Mouse (Mus musculus): ENCODE measurements around the gene Atp8b5. TPM values are rescaled to one million over a fixed set of nuclear protein-coding genes. Genes with fewer than 3 reads are reported as not detected.

The Atp8b5 gene
- total RNA-seq, 2 experiments from 2014 or later: 0.20 to 0.22 TPM

DNA sequence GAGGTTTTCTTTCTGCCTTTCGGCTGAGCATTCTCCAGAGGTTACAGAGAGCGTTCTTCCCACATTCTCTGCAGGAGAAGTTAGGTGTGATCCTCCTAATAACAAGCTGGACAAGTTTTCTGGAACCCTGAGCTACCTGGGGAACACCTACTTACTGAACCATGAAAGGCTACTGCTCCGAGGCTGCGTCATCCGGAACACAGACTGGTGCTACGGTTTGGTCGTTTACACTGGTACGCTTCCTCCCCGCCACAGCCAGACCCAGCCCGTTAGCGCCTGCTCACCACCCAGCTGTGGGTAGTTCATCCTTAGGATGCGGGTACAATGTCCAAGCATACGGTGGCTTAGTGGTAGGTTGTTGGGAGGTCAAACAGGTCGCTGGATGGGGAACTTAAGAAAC, 55.4 kb downstream of the Atp8b5 start:
- DNase-seq: no peak

DNA sequence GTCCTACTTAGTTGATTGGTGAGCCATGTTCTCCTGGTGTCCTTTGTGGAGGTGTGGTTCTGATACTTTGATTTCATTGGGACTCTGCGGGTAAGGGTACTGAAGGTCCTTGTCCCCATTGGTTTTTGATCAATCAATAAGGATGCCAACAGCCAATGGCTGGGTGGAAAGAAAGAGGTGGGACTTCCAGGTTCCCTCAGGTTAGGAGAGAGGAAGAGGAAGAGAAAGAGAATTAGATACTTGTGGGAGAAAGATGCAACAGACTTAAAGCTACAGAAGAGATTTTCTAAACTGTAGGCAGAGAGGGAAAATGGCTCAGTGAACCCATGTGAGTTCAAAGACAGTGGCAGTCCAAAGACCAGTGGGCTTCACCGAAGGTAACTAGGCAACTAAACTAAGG, 60.2 kb downstream of the Atp8b5 start:
- DNase-seq: no peak

DNA sequence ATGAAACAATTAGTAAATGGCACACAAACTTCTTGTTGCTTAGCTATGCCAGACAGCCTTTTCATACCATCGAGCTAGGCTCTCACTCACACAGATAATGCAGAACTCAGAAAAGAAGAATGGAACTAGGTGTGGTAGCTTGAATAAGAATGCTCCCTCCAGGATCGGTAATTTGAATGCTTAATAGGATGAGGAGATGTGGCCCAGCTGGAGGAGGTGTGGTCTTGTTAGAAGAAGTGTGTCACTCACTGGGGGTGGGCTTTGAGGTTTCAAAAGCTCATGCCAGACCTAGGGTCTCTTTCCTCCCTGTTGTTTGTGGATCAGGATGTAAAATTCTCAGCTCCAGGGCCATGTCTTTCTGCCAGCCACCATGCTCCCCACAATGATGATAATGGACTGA, 67.8 kb downstream of the Atp8b5 start:
- DNase-seq: no peak

DNA sequence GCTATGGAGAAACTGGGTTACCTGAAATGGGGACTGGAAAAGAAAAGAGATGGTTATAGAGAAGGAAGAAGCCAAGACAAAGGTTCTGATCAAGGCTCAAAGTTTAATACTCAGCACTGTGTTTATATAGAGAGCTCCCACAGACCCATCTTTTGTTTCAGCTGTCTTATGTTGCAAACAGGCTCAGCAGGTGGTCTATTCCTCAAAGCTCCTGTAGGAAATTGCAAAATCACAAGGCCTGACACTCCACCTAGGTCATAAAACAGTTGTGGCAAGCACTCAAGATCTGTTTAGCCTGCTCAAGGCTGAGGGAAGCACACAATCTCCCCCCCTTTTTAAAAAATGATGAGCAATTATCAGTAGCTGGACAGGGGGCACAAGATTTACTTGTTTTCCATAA, 69.2 kb downstream of the Atp8b5 start:
- no peak for DNase-seq

DNA sequence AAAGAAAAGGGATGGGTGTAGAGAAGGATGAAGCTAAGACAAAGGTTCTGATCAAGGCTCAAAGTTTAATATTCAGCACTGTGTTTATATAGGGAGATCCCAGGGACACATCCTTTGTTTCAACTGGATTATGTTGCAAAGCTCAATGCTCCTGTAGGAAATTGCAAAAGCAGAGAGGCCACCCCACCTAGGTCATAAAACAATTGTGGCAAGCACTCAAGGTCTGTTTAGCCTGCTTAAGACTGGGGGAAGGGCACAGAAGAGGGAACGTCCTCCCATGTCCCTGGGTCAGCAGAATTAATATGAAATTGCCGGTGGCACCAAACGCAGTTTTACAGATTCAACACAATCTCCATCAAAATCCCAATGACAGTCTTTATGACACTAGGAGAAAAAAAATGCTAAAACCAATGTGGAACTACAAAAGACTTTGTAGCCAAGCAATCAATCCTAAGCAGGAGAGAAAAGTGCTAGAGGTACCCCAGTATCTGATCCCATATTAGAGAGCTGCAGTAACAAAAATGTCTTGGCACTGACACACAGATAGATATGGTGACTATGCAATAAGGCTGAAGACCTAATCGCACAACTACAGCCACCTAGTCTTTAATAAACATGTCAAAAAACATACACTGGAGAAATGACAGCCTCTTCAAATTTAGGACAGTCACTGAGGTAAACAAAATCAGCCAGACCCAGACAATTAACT, 73.3 kb downstream of the Atp8b5 start:
- no peak for DNase-seq

DNA sequence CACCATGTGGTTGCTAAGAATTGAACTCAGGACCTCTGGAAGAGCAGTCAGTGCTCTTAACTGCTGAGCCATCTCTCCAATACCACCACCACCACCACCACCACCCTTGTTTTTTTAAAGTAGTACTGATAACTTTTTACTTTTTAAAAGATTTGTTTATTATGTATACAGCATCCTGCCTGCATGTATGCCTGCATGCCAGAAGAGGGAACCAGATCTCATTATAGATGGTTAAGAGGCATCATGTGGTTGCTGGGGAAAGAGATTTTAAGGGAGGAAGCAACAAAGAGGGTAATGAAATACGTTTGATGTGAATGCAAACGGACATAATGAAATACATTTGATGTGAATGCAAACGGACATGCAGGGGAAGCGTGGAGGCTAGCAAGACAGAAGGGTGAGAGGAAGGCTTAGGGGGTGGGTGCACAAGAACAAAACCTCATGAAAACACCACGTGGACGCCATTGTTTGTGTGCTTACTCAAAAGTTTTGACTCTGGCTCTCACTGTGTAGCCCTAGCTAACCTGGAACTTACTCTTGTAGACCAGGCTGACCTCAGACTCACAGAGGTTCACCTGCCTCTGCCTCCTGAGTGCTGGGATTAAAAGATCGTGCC, 74.4 kb downstream of the Atp8b5 start:
- no peak for DNase-seq

DNA sequence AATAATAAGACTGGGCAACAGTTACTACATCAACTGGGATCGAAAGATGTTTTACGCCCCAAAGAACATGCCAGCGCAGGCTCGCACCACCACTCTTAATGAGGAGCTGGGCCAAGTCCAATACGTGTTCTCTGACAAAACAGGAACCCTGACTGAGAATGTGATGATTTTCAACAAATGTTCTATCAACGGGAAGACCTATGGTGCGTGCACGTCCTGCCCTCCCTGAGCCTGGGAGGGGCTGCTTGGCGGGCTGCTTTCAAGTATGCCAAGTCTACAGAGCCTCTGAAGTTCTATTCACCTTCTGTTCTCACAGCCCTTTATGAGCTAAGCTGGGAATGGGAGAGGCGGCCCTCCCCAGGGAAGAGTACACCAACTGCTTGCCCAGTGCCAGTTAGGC, 75.5 kb downstream of the Atp8b5 start:
- no peak for DNase-seq

DNA sequence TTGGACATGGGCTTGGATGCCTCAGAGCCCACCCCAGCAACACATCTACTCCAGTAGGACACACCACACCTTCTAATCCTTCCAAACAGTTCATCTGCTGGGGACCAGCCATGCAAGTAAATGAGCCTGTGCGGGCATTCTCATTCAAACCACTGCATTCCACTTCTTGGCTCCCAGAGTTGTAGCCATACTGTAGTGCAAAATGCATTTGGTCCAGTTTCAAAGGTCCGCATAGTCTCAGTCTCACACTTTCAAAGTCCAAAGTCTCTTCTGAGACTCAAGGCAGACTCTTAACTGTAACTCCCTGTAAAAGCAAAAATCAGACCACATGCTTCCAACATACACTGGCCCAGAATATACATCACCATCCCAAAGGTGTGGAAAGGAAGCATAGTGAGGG, 78.0 kb downstream of the Atp8b5 start:
- no peak for DNase-seq

DNA sequence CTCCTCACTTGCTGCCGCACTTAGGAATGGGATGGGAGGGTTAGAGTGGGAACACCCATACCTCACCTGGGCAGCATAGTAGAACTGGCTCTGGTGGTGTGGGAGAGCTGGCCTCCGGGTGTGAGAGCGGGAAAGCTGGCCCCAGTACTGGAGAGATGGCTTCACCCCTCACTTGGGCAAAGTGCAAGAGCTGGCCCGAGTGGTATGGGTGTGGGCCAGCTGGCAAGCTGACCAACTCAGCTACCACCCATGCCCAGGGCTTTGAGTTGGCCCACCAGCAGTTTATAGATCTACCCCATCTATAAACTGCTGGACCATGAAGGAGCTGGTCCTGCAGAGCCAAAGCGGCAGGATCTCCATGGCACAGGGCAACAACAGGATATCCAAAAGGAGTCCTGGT, 82.2 kb downstream of the Atp8b5 start:
- DNase-seq: no peak

DNA sequence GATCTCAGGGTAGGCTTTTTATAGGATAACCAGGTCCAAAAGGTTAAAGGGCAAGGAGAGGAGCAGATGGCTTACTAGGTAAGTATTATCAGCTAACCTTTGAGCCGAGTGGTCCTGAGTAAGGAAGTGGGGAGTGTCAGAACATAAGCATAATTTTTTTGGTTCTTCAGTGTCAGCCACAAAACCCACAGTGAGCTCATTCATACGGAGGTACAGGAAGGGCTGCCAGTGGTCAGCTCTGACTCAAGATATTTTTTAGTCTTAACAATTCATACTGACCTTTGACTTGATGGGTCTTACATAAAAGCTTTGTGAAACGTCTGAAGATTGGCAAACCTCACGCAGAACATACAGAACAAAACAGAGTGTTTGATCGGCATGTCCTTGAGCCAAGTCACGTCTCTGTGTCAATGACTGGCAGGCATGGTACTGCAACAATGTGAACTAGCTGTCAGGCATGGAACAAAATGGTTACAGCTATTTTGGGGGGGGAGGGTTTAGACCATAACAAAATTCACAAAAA, 83.1 kb downstream of the Atp8b5 start:
- no peak for DNase-seq

DNA sequence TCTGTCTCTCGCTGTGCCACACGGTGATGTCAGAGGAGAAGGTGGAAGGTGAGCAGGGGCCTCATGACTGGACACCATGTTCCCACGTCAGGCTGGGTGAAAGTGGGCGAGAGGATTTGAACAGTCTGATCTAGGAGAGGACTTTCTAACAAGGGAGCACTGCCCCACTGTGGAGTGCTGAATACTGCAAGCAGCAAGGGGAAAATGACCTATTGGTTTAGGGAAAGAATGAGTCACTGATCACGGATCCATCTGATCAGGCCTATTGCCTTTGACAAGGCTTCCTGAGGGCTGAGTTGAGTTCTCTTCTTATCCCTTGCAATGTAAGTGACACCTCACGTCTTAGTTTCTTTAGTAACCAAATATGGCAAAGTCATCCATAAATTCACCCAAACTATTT, 86.7 kb downstream of the Atp8b5 start:
- DNase-seq: no peak

DNA sequence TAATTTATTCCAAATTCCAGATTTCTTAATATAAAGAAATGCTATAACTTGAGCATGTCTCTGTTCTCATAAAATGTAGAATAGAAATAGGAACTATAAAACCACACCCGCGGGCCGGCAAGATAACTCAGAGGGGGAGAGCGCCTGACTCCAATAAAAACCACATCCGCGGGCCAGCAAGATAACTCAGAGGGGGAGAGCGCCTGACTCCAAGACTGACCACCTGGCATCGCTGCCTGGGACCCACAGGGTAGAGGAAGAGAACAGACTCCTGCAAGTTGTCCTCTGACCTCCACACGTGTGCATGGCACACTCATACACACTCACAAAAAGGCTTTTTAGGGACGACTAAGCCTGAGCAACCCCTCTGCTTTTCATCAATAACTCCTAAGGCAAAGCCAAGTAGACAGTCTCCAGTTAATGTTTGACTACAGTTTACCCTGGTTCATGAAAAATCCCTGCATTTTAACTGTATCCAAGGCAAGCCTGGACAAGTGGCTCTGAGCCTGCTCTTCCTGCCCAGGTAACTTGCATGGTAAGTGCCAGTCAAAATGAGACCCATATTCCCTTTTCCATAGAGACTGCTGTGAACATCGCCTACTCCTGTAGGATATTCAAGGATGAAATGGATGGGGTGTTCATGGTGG, 98.1 kb downstream of the Atp8b5 start:
- DNase-seq: no peak

DNA sequence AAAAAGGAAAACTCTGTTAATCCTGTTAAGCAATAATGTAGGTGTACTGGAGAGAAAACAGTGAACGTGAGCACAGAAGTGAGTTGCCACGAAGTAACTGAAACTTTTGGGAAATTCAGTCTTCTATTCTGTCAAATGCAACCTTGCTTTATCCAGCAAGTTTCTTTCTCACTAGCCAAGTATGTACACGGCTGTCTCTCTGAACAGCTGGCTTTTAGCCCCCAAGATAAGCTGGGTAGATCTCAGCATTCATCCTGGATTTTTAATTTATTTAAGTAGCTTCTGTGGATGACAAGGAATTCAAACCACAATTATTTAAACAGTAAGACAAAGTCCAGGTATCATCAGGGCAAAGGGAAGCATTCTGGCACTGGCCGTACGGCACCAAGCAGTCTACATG, 100.3 kb downstream of the Atp8b5 start:
- no peak for DNase-seq

DNA sequence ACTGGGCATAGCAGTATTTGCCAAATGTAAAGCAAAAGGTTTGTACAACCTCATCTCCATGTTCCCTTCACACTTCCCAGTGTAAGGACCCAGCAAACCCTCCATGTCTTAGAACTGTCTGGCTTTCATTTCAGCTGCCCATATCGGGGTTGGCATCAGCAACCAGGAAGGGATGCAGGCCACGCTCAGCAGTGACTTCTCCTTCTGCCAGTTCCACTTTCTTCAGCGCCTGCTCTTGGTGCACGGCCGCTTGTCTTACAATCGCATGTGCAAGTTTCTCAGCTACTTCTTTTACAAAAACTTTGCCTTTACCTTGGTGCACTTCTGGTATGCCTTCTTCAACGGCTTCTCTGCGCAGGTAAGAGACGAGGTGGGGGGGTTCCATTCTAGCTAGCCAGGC, 100.8 kb downstream of the Atp8b5 start:
- no peak for DNase-seq

DNA sequence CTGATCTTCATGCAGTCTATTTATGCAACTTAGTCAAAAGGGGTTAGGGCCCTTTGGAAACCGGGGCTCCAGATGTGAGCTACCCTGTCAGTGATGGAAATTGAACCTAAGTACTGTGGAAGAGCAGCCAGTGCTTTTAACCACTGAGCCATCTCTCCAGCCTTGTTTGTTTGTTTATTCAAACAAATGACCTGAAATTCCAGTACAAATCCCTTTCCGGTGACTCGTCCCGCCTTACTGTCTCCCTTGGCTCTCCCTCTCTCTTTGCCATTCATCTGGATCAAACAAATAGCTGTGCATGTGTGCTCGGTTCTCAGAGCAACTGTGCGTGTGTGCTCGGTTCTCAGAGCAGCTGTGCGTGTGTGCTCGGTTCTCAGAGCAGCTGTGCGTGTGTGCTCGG, 104.4 kb downstream of the Atp8b5 start:
- no peak for DNase-seq

DNA sequence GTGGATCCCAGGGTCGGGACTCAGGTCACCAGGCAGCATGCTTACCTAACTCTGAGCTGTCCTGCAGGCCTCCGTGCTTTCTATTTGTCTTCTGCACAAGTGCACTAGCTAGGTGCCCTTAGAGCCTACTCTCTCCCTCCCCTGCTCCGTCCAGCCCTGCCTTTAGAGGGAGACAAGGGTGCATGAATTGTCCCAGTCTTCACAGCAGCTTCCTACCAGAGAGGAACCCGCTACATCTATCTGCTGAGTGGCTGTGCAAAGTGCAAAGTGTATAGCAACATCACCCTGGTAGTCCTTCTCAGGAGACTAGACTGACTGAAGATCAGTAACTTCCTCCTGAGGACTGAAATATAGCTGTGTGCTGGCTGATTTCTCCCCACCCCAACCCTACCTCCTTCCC, 105.2 kb downstream of the Atp8b5 start:
- DNase-seq: no peak

DNA sequence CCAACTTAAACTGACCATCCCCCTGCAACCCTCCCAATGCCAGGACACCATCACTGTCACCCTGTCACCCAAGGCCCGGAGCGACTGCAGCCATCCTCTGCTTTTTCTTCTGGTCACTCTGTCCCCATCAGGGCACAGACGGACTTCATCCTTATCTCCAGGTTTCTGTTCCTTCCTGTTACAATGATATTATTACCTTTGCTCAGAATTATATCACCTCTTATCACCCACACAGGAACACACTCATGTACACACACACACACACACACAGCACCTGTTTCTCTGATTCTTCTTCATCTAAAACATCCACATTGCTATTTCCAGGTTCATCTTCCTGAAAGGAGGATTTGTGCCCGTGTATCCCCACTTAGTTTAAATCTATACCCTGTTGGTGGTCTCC, 107.3 kb downstream of the Atp8b5 start:
- DNase-seq: no peak

DNA sequence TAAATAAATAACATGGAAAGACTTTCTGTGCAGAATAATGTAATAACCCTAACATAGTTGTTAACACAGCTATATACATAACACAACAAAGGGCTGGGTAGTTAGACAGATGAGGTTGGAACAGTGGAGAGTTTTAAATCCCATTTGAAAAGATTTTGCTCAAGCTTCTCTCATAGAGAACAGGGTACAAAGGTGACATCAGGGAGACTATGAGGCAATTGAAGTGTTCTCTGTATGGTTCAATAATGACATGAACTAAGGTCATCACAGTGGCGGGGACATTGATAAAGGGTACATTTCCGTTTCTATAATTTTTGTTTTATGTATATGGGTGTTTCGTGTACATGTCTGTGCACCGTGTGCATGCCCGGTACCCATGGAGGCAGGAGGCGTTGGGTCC, 112.6 kb downstream of the Atp8b5 start:
- no peak for DNase-seq

DNA sequence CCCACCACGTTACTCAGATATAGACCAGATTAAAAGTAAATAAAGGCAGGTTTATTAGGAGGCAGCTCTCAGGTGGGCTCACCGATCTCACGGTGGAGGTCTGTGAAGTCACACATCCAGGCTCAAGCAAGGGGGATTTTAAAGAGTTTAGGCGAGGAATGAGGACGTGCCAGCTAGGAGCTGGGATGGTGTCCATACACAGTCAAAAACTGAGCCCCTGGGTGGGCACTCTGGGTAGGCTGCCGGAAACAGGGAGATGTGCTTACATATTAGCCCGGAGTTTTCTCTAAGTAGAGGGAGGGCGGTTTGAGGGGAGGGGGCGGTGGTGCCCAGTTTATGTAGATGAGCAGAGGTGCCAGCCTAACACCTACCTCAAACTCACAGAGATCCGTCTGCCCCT, 114.0 kb downstream of the Atp8b5 start:
- DNase-seq: no peak

DNA sequence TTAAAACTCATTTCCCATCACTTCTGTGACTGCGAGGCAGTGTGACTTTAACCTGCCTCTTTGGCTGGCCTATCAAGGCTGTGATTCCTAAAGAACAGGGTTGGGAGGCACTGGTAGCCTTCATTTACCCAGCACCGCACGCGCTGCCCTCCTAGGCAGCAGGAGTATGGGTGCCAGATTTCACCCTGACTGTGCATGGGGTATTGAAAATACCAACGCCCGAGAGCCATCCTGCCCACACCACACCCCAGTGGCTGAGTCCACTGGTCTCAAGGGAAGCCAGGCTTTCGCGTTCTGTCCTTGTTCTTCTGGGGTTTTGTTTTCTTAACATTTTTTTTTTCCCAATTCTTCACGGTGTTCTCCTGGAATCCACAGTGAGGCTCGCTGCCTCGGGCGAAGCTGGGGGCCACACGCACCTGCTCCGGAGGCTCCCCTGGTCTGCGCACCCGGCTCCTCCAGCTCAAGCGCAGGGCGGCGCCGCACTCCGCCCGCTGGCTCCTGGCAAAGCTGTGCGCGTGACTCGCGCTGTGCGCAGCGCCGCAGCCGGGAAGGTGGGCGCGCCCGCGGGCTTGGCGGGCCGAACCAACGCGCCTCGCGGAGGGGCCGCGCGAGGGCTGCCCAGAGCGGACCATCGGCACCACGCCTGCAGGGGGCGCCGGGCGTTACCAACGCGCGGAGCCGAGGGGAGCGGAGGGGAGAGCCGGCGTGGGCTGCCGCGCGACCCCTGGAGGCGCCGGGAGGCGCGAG, 114.6 kb downstream of the Atp8b5 start, which contains the start of gene Rusc2:
Gene Rusc2, plus strand, starts transcription at position 572 of the 747 bp plus-strand sequence.
- DNase-seq: peak; percentile 93

DNA sequence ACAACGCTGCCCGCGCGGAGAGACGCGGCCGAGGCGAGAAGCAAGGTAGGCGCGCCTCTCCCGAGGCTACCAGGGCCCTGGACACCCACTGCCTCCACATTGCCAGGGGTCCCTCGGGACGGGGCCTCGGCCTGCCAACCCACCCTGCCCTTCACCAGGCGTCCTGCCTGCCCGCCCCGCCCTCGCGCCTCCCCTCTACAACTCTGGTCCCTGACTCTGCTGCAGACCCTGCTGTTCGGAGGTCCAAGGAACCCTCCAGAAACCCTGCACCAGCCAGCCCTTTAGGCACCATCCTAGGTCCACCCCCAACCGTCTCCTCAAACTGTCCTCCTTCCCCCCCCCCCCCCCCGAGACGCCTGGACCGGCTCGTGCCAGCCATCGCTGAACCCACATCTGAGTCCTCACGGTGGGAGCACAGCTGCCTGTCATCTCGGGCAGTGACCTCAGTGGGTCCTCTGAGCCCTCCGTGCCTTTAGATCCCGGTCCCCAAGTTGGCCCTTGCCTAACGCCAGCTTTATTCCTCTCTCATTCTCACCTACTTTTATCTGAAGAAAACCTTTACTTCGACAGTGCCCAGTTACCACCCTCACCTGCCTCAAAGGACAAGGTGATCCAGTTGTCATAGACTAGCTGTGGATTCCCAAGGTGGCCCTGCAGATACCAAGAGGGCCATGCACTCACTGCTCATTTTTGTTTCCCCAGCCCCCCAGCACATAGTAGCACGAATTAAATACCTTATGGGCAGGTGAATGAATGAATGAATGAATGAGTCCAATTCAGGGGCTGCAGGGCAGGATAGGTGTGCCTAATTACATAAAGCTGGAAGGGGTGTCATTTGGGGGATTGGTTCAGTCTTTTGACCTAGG, 115.4 kb downstream of the Atp8b5 start:
- DNase-seq: no peak
